Mouse (Mus musculus): ENCODE results near the gene 4931406P16Rik. TPM values are rescaled to one million over a fixed set of nuclear protein-coding genes. Genes with fewer than 3 reads are reported as not detected.
"Not testable (repeated sequence)": the region's sequence is repeated elsewhere in the genome, so short reads cannot be mapped to it uniquely, and the experiment has no call there.

The 4931406P16Rik gene
- polyA plus RNA-seq, 1 experiment from 2014 or later = 28.7 TPM

GRCm38 (mm10) chr7:34336545-34336944 lies 23.2 kb upstream of the 4931406P16Rik start:
- not testable (repeated sequence) for H3K4me1 ChIP-seq (replicated peaks); H3K36me3 ChIP-seq; H3K4me3 ChIP-seq (replicated peaks); H3K27me3 ChIP-seq (replicated peaks); H3K9me3 ChIP-seq; ATAC-seq; H3K4me2 ChIP-seq (replicated peaks); H3K9ac ChIP-seq; H3K27ac ChIP-seq
- WGBS = 82% methylated on average over 1 of the region's 1 CpGs

DNA sequence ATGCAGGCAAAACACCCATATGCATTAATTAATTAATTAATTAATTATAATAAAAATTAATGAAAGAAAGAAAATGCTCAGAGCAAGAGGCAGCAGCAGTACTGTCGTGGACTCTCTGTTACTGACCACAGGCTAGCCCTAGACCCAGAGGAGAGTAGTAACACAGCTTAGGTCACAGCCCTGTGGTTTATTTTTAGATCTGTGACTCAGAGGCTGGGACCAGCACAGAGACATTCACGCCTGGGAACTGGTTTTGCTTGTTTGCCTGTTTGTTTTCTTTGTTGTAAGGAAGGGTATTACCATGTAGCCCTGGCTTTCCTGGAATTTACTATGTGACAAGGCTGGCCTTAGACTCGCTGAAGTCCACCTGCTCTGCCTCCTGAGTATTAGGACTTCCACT lies 14.1 kb upstream of the 4931406P16Rik start:
- H3K9ac ChIP-seq = no peak overlapping the region
- peak; percentile 73 for ATAC-seq
- no peaks in the 10 kb centered on the region for H3K4me1 ChIP-seq (replicated peaks)

GRCm38 (mm10) chr7:34324857-34325256 lies 11.5 kb upstream of the 4931406P16Rik start:
- Histone ChIP-seq H3K4me3 (replicated peaks) (no peak overlapping the region), H3K27me3 (replicated peaks) (no peaks in the 10 kb centered on the region)

More for the DNA sequence above, 14.1 kb upstream of the 4931406P16Rik start:
- Histone ChIP-seq H3K4me3 (replicated peaks) (no peak overlapping the region), H3K4me2 (replicated peaks) (no peak overlapping the region), H3K9me3 (no peaks in the 10 kb centered on the region), H3K27me3 (replicated peaks) (no peaks in the 10 kb centered on the region), H3K27ac (no peak overlapping the region), H3K36me3 (no peaks in the 10 kb centered on the region)
- WGBS = 53% methylated on average over 3 of the region's 3 CpGs

GRCm38 (mm10) chr7:34324005-34324404 lies 10.7 kb upstream of the 4931406P16Rik start:
- 0 out of 2 replicates have a peak, but pooled peaks cover 5% of the 10 kb centered on the region for H3K4me1 ChIP-seq (replicated peaks)
- H3K4me3 ChIP-seq (replicated peaks) = no peak overlapping the region
- no peak overlapping the region for H3K9ac ChIP-seq
- H3K4me2 ChIP-seq (replicated peaks) = no peak overlapping the region
- no peaks in the 10 kb centered on the region for H3K27me3 ChIP-seq (replicated peaks)
- H3K9me3 ChIP-seq = no peaks in the 10 kb centered on the region
- 91% methylated on average over 2 of the region's 2 CpGs for WGBS
- no peak for ATAC-seq
- H3K27ac ChIP-seq = no peak overlapping the region
- no peaks in the 10 kb centered on the region for H3K36me3 ChIP-seq

More at GRCm38 (mm10) chr7:34324857-34325256, 11.5 kb upstream of the 4931406P16Rik start:
- no peak overlapping the region for H3K4me2 ChIP-seq (replicated peaks)
- H3K9me3 ChIP-seq = no peaks in the 10 kb centered on the region
- 0 out of 2 replicates have a peak, but pooled peaks cover 3% of the 10 kb centered on the region for H3K4me1 ChIP-seq (replicated peaks)
- H3K9ac ChIP-seq = no peak overlapping the region
- WGBS = 86% methylated on average over 1 of the region's 1 CpGs
- no peaks in the 10 kb centered on the region for H3K36me3 ChIP-seq
- ATAC-seq = no peak
- H3K27ac ChIP-seq = no peak overlapping the region

- Histone ChIP-seq H3K4me2 (replicated peaks) (no peak overlapping the region), H3K36me3 (no peaks in the 10 kb centered on the region), H3K27ac (peak overlapping the region; percentile 17; the same call in 1 of the 2 replicates), H3K4me3 (replicated peaks) (no peak overlapping the region), H3K9ac (no peak overlapping the region), H3K27me3 (replicated peaks) (no peaks in the 10 kb centered on the region), H3K9me3 (no peaks in the 10 kb centered on the region), H3K4me1 (replicated peaks) (peaks cover 9% of the 10 kb centered on the region; the same call in 1 of the 2 replicates)
- no peak for ATAC-seq
- 53% methylated on average over 8 of the region's 8 CpGs for WGBS
Observed at GRCm38 (mm10) chr7:34323351-34323750, 10.0 kb upstream of the 4931406P16Rik start.

DNA sequence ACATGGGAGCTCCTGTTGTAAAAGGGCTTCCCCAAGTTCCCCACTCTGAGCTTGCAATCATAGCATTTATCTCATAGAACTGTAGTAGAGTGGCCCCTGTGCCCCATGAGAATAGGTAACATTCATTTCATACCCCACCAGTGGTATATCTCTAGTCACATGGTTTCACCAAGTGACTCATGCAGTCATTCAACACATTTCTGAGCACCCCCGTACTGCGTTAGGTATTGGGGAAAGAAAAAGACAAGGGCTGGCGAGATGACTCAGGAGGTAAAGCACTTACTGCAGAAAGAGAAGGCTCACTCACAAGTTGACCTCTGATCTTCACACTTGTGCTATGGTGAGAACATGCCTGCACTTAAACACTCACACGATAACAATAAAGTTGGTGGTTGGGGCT lies 8.6 kb upstream of the 4931406P16Rik start:
- no peaks in the 10 kb centered on the region for H3K36me3 ChIP-seq
- H3K9ac ChIP-seq = no peak overlapping the region
- H3K4me2 ChIP-seq (replicated peaks) = no peak overlapping the region
- peaks cover 13% of the 10 kb centered on the region; the same call in 1 of the 2 replicates for H3K4me1 ChIP-seq (replicated peaks)
- no peak for ATAC-seq
- H3K9me3 ChIP-seq = no peaks in the 10 kb centered on the region
- WGBS = 77% methylated on average over 4 of the region's 4 CpGs
- no peak overlapping the region for H3K4me3 ChIP-seq (replicated peaks)
- no peaks in the 10 kb centered on the region for H3K27me3 ChIP-seq (replicated peaks)
- no peak overlapping the region for H3K27ac ChIP-seq

DNA sequence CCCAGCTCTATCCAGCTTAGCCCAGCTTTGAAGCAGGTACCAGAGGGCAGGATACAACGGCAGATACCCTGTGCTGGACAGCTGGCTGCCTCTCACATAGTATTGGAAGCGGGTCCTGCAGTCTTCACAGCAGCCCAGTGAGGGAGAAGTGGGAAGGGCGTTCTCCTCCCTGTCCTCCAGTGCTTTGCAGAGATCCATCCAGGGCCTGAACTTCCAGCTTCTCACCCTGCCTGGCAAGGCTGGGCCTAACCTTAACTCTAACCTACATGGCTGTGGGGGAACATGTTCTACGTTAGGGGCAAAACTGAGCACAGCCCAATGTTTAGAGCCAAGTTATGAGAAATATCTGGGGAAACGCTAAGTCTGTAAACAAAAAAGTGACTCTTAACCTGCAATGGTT lies 7.8 kb upstream of the 4931406P16Rik start:
- H3K9me3 ChIP-seq = no peaks in the 10 kb centered on the region
- no peak overlapping the region for H3K4me2 ChIP-seq (replicated peaks)
- H3K4me1 ChIP-seq (replicated peaks) = peaks cover 13% of the 10 kb centered on the region; the same call in 1 of the 2 replicates
- H3K27ac ChIP-seq = no peak overlapping the region
- 66% methylated on average over 5 of the region's 5 CpGs for WGBS
- no peak overlapping the region for H3K4me3 ChIP-seq (replicated peaks)
- no peak for ATAC-seq
- H3K9ac ChIP-seq = no peak overlapping the region
- no peaks in the 10 kb centered on the region for H3K27me3 ChIP-seq (replicated peaks)
- H3K36me3 ChIP-seq = no peaks in the 10 kb centered on the region

- no peak overlapping the region for H3K4me2 ChIP-seq (replicated peaks)
- no peak; the same call in 1 of the 2 replicates for ATAC-seq
- H3K9me3 ChIP-seq = no peaks in the 10 kb centered on the region
- 45% methylated on average over 3 of the region's 3 CpGs for WGBS
- H3K27ac ChIP-seq = 0 out of 2 replicates have a peak overlapping the region, but pooled peaks have one; percentile 9
- no peak overlapping the region for H3K9ac ChIP-seq
- H3K4me3 ChIP-seq (replicated peaks) = no peak overlapping the region
- no peaks in the 10 kb centered on the region for H3K27me3 ChIP-seq (replicated peaks)
- no peaks in the 10 kb centered on the region for H3K36me3 ChIP-seq
- H3K4me1 ChIP-seq (replicated peaks) = peaks cover 13% of the 10 kb centered on the region; the same call in 1 of the 2 replicates
Observed at GRCm38 (mm10) chr7:34319957-34320356, 6.6 kb upstream of the 4931406P16Rik start.

DNA sequence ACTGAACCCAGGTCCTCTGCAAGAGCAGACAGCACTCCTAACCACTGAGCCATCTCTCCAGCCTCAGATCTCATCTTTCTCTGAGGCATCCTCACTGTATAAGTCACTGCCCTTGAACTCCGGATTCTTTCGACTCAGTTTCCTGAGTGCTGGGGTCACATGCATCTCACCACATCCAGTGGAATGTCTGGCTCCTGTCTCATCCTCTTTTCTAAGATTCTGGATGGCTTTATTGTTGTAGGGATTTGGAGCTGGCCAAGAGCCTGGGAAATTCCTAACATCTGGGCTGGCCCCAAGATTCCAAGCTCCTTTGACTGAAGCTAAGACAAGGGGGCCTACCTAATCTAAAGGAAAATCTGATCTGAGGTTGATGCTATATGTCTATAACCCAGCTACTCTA lies 5.8 kb upstream of the 4931406P16Rik start:
- 0 out of 2 replicates have a peak overlapping the region, but pooled peaks have one; percentile 75 for H3K27ac ChIP-seq
- H3K9me3 ChIP-seq = no peaks in the 10 kb centered on the region
- WGBS = 68% methylated on average over 2 of the region's 2 CpGs
- no peak overlapping the region for H3K4me3 ChIP-seq (replicated peaks)
- peaks cover 13% of the 10 kb centered on the region; the same call in 1 of the 2 replicates for H3K4me1 ChIP-seq (replicated peaks)
- H3K27me3 ChIP-seq (replicated peaks) = no peaks in the 10 kb centered on the region
- 0 out of 2 replicates have a peak, but pooled peaks have one; percentile 14 for ATAC-seq
- H3K4me2 ChIP-seq (replicated peaks) = no peak overlapping the region
- no peaks in the 10 kb centered on the region for H3K36me3 ChIP-seq
- no peak overlapping the region for H3K9ac ChIP-seq

GRCm38 (mm10) chr7:34317901-34318476 lies 4.6 kb upstream of the 4931406P16Rik start:
- peak overlapping the region; percentile 75 for H3K27ac ChIP-seq
- H3K9ac ChIP-seq = no peak overlapping the region
- ATAC-seq = peak; percentile 40
- H3K4me3 ChIP-seq (replicated peaks) = no peak overlapping the region
- H3K4me2 ChIP-seq (replicated peaks) = no peak overlapping the region
- no peaks in the 10 kb centered on the region for H3K36me3 ChIP-seq
- H3K4me1 ChIP-seq (replicated peaks) = peaks cover 13% of the 10 kb centered on the region; the same call in 1 of the 2 replicates
- 37% methylated on average over 7 of the region's 7 CpGs for WGBS
- no peaks in the 10 kb centered on the region for H3K9me3 ChIP-seq
- H3K27me3 ChIP-seq (replicated peaks) = no peaks in the 10 kb centered on the region

DNA sequence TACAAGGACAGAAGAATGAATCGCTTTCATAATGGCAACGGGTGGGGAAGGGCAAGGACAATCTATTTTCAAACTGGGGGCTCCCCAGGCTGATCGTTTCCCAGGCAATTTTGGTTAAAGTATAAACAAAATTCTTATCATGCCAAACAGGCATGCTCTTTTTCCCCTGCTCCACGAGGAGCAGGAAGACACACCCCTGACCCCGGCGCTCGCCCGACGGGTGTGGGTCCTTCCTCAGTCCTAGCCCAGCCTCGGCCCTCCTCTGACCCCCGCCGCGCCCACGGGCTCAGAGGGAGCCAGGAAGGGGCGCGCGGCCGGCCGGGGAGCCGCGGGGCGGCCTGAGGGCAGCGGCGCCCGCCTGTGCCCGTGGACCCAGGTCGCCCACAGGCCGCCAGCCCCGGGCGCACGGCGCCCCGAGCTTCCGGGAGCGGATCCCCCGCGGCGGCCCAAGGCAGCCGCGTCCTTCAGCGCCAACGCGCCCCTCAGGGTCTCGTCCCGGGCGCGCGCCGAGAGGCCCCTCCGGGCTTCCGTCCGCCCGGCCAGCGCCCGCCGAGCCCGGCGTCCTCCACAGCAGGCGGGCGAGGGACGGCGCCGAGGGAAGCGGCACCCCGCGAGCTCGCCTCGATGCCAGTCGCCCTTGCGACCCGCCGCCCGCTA lies 437 bp downstream of the 4931406P16Rik start:
- Histone ChIP-seq H3K9ac (peak overlapping the region; percentile 94), H3K4me3 (replicated peaks) (peak overlapping the region; percentile 98), H3K9me3 (no peaks in the 10 kb centered on the region), H3K4me1 (replicated peaks) (0 out of 2 replicates have a peak, but pooled peaks cover 8% of the 10 kb centered on the region), H3K36me3 (no peaks in the 10 kb centered on the region), H3K4me2 (replicated peaks) (peak overlapping the region; percentile 78), H3K27ac (peak overlapping the region; percentile 92), H3K27me3 (replicated peaks) (no peaks in the 10 kb centered on the region)
- WGBS = under 1% methylated on average over 68 of the region's 73 CpGs
- peak; percentile 91 for ATAC-seq

DNA sequence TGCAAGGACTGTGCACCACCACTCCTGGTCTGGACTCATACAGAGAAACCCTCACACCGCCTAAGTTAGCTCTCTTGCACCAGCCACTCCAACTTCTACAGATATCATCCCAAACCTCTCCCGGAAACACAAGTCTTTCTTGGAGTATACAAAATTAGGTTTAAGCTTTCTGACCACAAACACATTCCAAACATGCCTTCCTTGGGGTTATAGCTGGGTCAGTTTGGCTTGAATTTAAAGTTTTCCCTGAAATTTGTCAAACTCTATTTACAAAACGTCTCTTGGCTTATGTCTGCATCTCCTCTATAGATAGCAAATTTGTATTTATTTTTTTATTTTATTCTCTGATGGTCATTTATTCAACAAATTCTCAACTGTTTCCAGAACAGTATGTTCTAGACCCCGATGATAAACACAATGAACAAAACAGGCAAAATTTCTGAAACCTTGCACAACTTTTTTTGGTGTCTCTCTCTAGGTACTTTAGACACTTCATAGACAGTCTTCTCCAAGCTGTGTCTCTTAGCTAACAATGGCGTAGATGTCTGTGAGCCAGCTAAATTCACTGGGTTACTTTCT lies 4.1 kb downstream of the 4931406P16Rik start:
- H3K9me3 ChIP-seq = no peaks in the 10 kb centered on the region
- H3K9ac ChIP-seq = no peak overlapping the region
- ATAC-seq = no peak
- no peak overlapping the region for H3K4me2 ChIP-seq (replicated peaks)
- no peak overlapping the region for H3K27ac ChIP-seq
- peaks cover 19% of the 10 kb centered on the region; the same call in 1 of the 2 replicates for H3K4me1 ChIP-seq (replicated peaks)
- 45% methylated on average over 5 of the region's 5 CpGs for WGBS
- no peak overlapping the region for H3K4me3 ChIP-seq (replicated peaks)
- H3K36me3 ChIP-seq = no peaks in the 10 kb centered on the region
- H3K27me3 ChIP-seq (replicated peaks) = no peaks in the 10 kb centered on the region

Data from intestine, embryonic 15.5 days (tissue).